Mouse (Mus musculus): ENCODE measurements around the gene Rapgef4. TPM values are rescaled to one million over a fixed set of nuclear protein-coding genes. Genes with fewer than 3 reads are reported as not detected.

Gene Rapgef4
- polyA plus RNA-seq, 1 experiment from 2014 or later = 16.7 TPM

DNA sequence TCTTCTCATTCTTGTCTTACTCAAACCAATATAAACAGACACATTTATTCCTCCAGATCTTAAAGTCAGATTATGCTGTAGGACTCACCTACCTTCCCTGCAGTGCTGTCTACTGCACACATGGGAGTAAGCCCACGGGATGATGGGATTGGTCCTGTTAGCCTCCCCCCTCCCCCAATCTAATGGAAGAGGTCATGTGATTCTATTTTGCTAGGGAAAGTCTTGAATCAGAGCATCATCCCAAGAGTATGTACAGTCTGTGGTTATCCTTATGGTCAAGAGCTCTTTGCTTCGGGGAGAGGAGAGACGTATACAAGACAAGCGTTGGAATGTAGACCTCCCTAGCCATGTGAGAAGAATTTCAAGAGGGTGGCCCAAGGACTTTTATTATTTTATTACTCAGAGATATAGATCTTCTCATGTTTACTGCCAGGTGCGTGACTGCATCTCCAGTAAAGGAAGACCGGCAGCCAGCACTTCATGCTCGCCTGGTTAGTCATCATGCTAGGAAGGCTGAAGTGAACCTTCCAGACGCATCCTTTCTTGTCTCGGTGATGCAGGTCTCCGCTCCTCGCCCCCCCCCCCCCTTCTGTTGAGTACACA, 308.0 kb downstream of the Rapgef4 start:
- H3K9ac ChIP-seq = no peak overlapping the region
- no peak for ATAC-seq (ENCODE audit: low FRiP score)
- H3K4me1 ChIP-seq (replicated peaks) = peaks cover 10% of the 10 kb centered on the region
- 93% methylated on average over 11 of the region's 11 CpGs for WGBS
- peaks cover 7% of the 10 kb centered on the region for H3K27me3 ChIP-seq
- H3K36me3 ChIP-seq = no peaks in the 10 kb centered on the region
- no peak overlapping the region for H3K27ac ChIP-seq
- H3K9me3 ChIP-seq = no peaks in the 10 kb centered on the region
- no peak overlapping the region for H3K4me2 ChIP-seq
- H3K4me3 ChIP-seq = no peak overlapping the region

GRCm38 (mm10) chr2:72291103-72291502, 310.1 kb downstream of the Rapgef4 start:
- Histone ChIP-seq H3K9ac (no peak overlapping the region), H3K4me3 (no peak overlapping the region), H3K27me3 (no peaks in the 10 kb centered on the region), H3K4me1 (replicated peaks) (peaks cover 4% of the 10 kb centered on the region), H3K36me3 (no peaks in the 10 kb centered on the region), H3K27ac (no peak overlapping the region), H3K4me2 (no peak overlapping the region), H3K9me3 (no peaks in the 10 kb centered on the region)
- no peak for ATAC-seq (ENCODE audit: low FRiP score)
- WGBS = 63% methylated on average over 1 of the region's 1 CpGs

DNA sequence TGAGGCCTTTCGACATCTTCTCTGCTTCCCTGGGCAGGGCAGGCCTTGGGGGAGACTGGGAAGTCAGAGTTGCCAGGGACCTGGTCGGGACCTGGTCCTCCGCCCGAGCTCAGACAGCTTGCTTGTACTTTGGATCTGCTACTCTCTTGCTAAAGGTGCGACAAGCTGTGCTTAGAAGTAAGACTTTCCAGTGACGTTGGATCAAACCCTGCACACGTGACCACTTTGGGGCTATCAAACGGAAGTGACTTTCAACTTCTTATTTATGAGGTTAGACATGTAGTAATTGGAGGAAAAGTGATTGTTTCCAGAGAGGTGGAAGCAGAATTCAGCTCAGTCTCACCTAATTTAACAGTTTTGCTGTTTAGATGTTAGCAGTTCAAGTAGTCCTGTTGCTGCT, 311.5 kb downstream of the Rapgef4 start:
- no peaks in the 10 kb centered on the region for H3K36me3 ChIP-seq
- no peaks in the 10 kb centered on the region; the same call in 1 of the 2 replicates for H3K4me1 ChIP-seq (replicated peaks)
- H3K9ac ChIP-seq = no peak overlapping the region
- no peaks in the 10 kb centered on the region for H3K27me3 ChIP-seq
- H3K27ac ChIP-seq = no peak overlapping the region
- H3K4me2 ChIP-seq = no peak overlapping the region
- no peak for ATAC-seq (ENCODE audit: low FRiP score)
- WGBS = 92% methylated on average over 8 of the region's 8 CpGs
- H3K9me3 ChIP-seq = no peaks in the 10 kb centered on the region
- no peak overlapping the region for H3K4me3 ChIP-seq

- Histone ChIP-seq H3K4me1 (replicated peaks) (no peaks in the 10 kb centered on the region), H3K9me3 (no peaks in the 10 kb centered on the region), H3K27me3 (no peaks in the 10 kb centered on the region), H3K36me3 (no peaks in the 10 kb centered on the region), H3K9ac (no peak overlapping the region), H3K4me2 (no peak overlapping the region), H3K4me3 (no peak overlapping the region), H3K27ac (no peak overlapping the region)
- no peak for ATAC-seq (ENCODE audit: low FRiP score)
- WGBS = 86% methylated on average over 6 of the region's 6 CpGs
Observed at GRCm38 (mm10) chr2:72294994-72295393, 314.0 kb downstream of the Rapgef4 start.

- Histone ChIP-seq H3K4me2 (no peak overlapping the region), H3K9me3 (no peaks in the 10 kb centered on the region), H3K27me3 (no peaks in the 10 kb centered on the region), H3K9ac (no peak overlapping the region), H3K27ac (no peak overlapping the region), H3K36me3 (no peaks in the 10 kb centered on the region), H3K4me3 (no peak overlapping the region), H3K4me1 (replicated peaks) (no peaks in the 10 kb centered on the region)
- no peak for ATAC-seq (ENCODE audit: low FRiP score)
- 87% methylated on average over 10 of the region's 10 CpGs for WGBS
Observed at GRCm38 (mm10) chr2:72296984-72297715, 316.1 kb downstream of the Rapgef4 start.

DNA sequence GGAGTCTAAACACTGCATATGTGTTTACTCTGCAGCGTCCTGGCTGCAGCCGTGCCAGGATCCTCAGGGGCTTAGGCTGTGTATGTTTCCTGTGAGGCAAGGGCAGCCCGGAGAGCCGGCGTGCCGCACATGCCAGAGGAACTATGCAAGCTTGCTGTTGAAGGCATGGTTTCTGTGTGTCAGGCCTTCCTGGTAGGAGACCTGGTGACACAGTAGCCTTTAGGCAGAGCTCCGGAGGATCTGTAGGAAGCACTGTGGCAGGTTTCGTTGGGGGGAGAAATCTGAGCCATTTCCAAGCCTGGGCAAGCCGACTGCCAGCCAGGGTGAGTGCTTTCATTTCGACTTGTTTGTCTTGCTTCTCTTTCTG, 316.7 kb downstream of the Rapgef4 start:
- no peaks in the 10 kb centered on the region for H3K27me3 ChIP-seq
- H3K4me1 ChIP-seq (replicated peaks) = no peaks in the 10 kb centered on the region
- ATAC-seq (ENCODE audit: low FRiP score) = no peak
- H3K9me3 ChIP-seq = no peaks in the 10 kb centered on the region
- 78% methylated on average over 10 of the region's 10 CpGs for WGBS
- H3K4me2 ChIP-seq = no peak overlapping the region
- no peak overlapping the region for H3K4me3 ChIP-seq
- no peaks in the 10 kb centered on the region for H3K36me3 ChIP-seq
- H3K27ac ChIP-seq = no peak overlapping the region
- no peak overlapping the region for H3K9ac ChIP-seq

DNA sequence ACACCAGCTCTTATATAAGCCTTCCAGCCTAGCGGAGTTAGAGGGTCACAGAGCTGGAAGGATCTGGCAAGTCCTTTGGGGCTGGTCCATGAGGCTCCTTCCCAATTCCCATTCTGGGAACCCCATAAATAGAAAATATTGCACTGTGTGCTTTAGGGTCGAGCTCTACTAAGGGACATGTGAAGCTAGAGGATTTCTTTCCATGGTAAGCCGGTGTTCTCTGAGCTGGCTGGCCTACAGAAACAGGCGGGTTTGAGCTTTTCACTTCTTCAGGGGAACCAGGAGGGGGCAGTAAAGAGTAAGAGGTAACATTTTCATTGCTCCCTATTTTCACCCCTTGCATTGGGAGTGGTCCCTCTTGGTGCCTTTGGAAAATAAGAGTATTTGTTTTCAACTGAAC, 317.4 kb downstream of the Rapgef4 start:
- no peak for ATAC-seq (ENCODE audit: low FRiP score)
- 63% methylated on average over 4 of the region's 4 CpGs for WGBS

DNA sequence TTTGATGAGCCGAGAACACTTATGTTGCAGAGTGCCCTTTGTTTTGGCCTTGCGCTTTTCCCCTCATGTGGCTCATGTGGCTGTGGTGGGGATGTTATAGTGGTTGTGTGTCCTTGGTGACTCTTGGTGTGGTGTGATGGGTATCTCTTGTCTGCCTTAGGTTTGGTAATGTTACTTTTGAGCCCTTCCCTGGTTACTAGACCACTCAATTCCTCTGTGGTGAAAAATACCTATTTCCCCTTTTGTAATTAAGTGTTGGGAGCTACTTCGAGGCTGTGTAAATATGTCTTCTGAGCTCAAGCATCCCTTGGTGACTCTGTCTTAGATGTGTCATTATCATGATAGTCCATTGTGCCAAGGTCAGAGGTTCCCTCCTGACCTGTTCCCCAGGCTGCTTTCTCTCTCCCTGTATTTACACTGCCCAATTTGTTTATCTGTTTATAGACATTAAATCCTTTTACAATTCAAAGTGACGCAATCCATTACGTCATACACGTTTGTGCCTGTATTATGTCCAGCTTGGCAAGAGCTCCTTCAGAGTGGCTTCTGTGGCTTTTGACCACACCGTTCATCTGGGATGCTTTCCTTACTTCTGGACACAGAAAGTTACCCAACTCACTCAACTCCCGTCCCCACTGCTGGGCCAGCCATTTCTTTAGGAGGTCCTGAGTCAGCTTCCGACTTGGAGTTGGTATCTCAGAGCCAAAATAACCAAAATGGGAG, 320.3 kb downstream of the Rapgef4 start:
- Histone ChIP-seq H3K27ac (no peak overlapping the region), H3K9me3 (no peaks in the 10 kb centered on the region), H3K4me2 (no peak overlapping the region), H3K4me1 (replicated peaks) (no peaks in the 10 kb centered on the region), H3K9ac (no peak overlapping the region), H3K4me3 (no peak overlapping the region), H3K36me3 (no peaks in the 10 kb centered on the region), H3K27me3 (no peaks in the 10 kb centered on the region)
- 94% methylated on average over 9 of the region's 9 CpGs for WGBS
- no peak for ATAC-seq (ENCODE audit: low FRiP score)

More for the DNA sequence above, 317.4 kb downstream of the Rapgef4 start:
- Histone ChIP-seq H3K4me1 (replicated peaks) (no peaks in the 10 kb centered on the region), H3K4me2 (no peak overlapping the region), H3K27ac (no peak overlapping the region), H3K4me3 (no peak overlapping the region), H3K9ac (no peak overlapping the region), H3K9me3 (no peaks in the 10 kb centered on the region), H3K36me3 (no peaks in the 10 kb centered on the region), H3K27me3 (no peaks in the 10 kb centered on the region)

GRCm38 (mm10) chr2:72305738-72306137, 324.7 kb downstream of the Rapgef4 start:
- Histone ChIP-seq H3K4me2 (no peak overlapping the region), H3K9ac (no peak overlapping the region), H3K4me1 (replicated peaks) (no peaks in the 10 kb centered on the region), H3K4me3 (no peak overlapping the region), H3K9me3 (no peaks in the 10 kb centered on the region), H3K27me3 (no peaks in the 10 kb centered on the region), H3K27ac (no peak overlapping the region), H3K36me3 (no peaks in the 10 kb centered on the region)
- ATAC-seq (ENCODE audit: low FRiP score) = no peak
- WGBS = 91% methylated on average over 7 of the region's 7 CpGs

Other genes with a start within 250 kb of the Rapgef4 start
- gene Itga6, start 235.6 kb upstream of the Rapgef4 start, polyA plus RNA-seq (2015; fragmentation: Nextera tagmentation; extraction: Ambion mirVana) = 20.7 and 25.9 TPM in 2 replicates
- gene Pdk1, start 108.0 kb upstream of the Rapgef4 start, polyA plus RNA-seq (2015; fragmentation: Nextera tagmentation; extraction: Ambion mirVana) = 14.9 and 17.1 TPM in 2 replicates